Mouse (Mus musculus) kidney, postnatal 0 days (tissue): ENCODE measurements around the gene Ascl3. TPM values are rescaled to one million over a fixed set of nuclear protein-coding genes. Genes with fewer than 3 reads are reported as not detected.

Experiments
- ATAC-seq: fragments of 200-750 bp; cut with Nextera tagmentation; replicated peaks from 2 replicates; pipeline ENCODE4 v1.8.0; 2017; ENCODE audit warnings: low read depth, moderate number of reproducible peaks, moderate TSS enrichment, moderate library complexity; ENCODE audit not compliant: low FRiP score
- DNase-seq: peaks from one replicate; pipeline ENCODE4 v3.0.0-alpha.2; 2016; ENCODE audit warnings: low spot score
- H3K27ac ChIP-seq: fragments of 300-500 bp; sonication (generic); 2 replicates; pipeline ENCODE4 v1.5.1; 2014; ENCODE audit warnings: mild to moderate bottlenecking
- H3K27me3 ChIP-seq: fragments of 300-500 bp; sonication (generic); 2 replicates; pipeline ENCODE4 v1.6.1; 2014; ENCODE audit warnings: low read length, mixed read lengths; ENCODE audit not compliant: insufficient read depth
- H3K36me3 ChIP-seq: fragments of 300-500 bp; sonication (generic); 2 replicates; pipeline ENCODE4 v1.6.1; 2014; ENCODE audit warnings: low read length, mixed read lengths; ENCODE audit not compliant: insufficient read depth
- H3K4me1 ChIP-seq: fragments of 300-500 bp; sonication (generic); replicated peaks from 2 replicates; pipeline ENCODE4 v1.6.1; 2014; ENCODE audit warnings: antibody characterized with exemption, low read length, mixed read lengths; ENCODE audit not compliant: insufficient read depth
- H3K4me2 ChIP-seq: fragments of 300-500 bp; sonication (generic); 2 replicates; pipeline ENCODE4 v1.6.1; 2014; ENCODE audit warnings: mild to moderate bottlenecking, low read length, moderate library complexity, mixed read lengths
- H3K4me3 ChIP-seq: fragments of 300-500 bp; sonication (generic); replicated peaks from 2 replicates; pipeline ENCODE4 v1.5.1; 2014; ENCODE audit warnings: low read depth, low read length
- H3K9ac ChIP-seq: fragments of 300-500 bp; sonication (generic); 2 replicates; pipeline ENCODE4 v1.6.1; 2014; ENCODE audit warnings: low read depth, low read length
- H3K9me3 ChIP-seq: fragments of 300-500 bp; sonication (generic); replicated peaks from 2 replicates; pipeline ENCODE4 v1.6.1; 2016; ENCODE audit warnings: low read length, inconsistent platforms, mixed read lengths
- CTCF ChIP-seq: IDR thresholded peaks from 2 replicates; pipeline ENCODE4 v1.5.1; 2016; ENCODE audit warnings: antibody characterized with exemption, low read depth, mild to moderate bottlenecking, moderate library complexity
- WGBS: fragments of 180-500 bp; shearing (Covaris S2); extraction: QIAGEN DNeasy Blood & Tissue Kit; methylation state at CpG from one replicate; pipeline ENCODE4 v1.1.7; 2014; 5-methylcytosine and 5-hydroxymethylcytosine counted together
- polyA plus RNA-seq: library from polyadenylated mRNA; unstranded; fragments of >200 nt; fragmentation: Nextera tagmentation; extraction: Ambion mirVana; gene quantifications from 2 replicates; pipeline ENCODE4 v1.2.1, GENCODE M21; 2015

The Ascl3 gene
- polyA plus RNA-seq, 1 experiment from 2014 or later = 0.68 TPM

- Histone ChIP-seq H3K9ac (no peak overlapping the region), H3K27ac (0 out of 2 replicates have a peak overlapping the region, but pooled peaks have one; percentile 50)
- DNase-seq = peak; percentile 68
These were observed 40.6 kb downstream of the Ascl3 start for GRCm38 (mm10) chr7:109690961-109691360.

GRCm38 (mm10) chr7:109690101-109690500 is 41.4 kb downstream of the Ascl3 start:
- Histone ChIP-seq H3K9me3 (no peaks in the 10 kb centered on the region), H3K9ac (no peak overlapping the region), H3K27ac (no peak overlapping the region), H3K4me1 (no peaks in the 10 kb centered on the region), H3K27me3 (no peaks in the 10 kb centered on the region), H3K4me2 (no peak overlapping the region), H3K4me3 (no peak overlapping the region), H3K36me3 (no peaks in the 10 kb centered on the region)
- peak; percentile 44; the same call in 1 of the 2 replicates for TF ChIP-seq CTCF
- no peak for ATAC-seq
- WGBS = 93% methylated on average over 3 of the region's 3 CpGs
- DNase-seq = no peak

More at GRCm38 (mm10) chr7:109690961-109691360, 40.6 kb downstream of the Ascl3 start:
- 56% methylated on average over 5 of the region's 5 CpGs for WGBS
- no peaks in the 10 kb centered on the region for H3K4me1 ChIP-seq
- no peaks in the 10 kb centered on the region for H3K9me3 ChIP-seq
- TF ChIP-seq CTCF = no peak
- H3K27me3 ChIP-seq = no peaks in the 10 kb centered on the region
- H3K4me2 ChIP-seq = no peak overlapping the region
- H3K4me3 ChIP-seq = no peak overlapping the region
- no peak for ATAC-seq
- H3K36me3 ChIP-seq = no peaks in the 10 kb centered on the region

DNA sequence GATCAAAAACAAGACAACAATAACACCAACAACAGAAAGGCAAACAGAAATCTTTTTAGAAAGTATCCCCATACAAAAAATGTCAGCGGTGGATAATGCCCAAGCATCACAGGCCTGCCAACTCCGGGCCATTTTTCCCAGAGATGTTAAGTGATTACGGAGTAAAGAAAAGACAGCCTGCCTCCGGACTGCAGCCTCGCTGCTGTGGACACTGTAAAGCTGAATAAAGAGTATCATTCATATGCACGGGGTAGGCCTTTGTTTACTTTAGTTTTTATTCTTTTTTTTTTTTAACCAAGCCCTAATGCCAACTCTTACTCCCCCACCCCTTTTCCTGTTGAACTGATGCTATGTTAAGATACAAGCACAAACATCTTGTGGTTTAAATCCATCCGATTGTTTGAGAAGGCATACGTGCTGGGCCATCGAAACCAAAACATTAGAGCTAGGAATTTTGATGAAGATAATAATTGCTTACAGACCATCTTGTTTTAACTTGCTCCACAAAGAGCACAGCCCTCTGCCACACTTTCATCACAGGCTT is 44.9 kb downstream of the Ascl3 start:
- Histone ChIP-seq H3K9me3 (no peaks in the 10 kb centered on the region), H3K4me2 (no peak overlapping the region), H3K27me3 (no peaks in the 10 kb centered on the region), H3K27ac (no peak overlapping the region), H3K36me3 (no peaks in the 10 kb centered on the region), H3K4me3 (no peak overlapping the region), H3K4me1 (no peaks in the 10 kb centered on the region), H3K9ac (no peak overlapping the region)
- ATAC-seq = no peak
- DNase-seq = no peak
- TF ChIP-seq CTCF = no peak
- 45% methylated on average over 9 of the region's 9 CpGs for WGBS

GRCm38 (mm10) chr7:109680879-109681278 is 50.6 kb downstream of the Ascl3 start:
- DNase-seq (no peak), ATAC-seq (no peak)
- Histone ChIP-seq H3K4me2 (no peak overlapping the region), H3K4me3 (no peak overlapping the region), H3K36me3 (no peaks in the 10 kb centered on the region), H3K9me3 (no peaks in the 10 kb centered on the region), H3K9ac (no peak overlapping the region), H3K27ac (no peak overlapping the region), H3K4me1 (no peaks in the 10 kb centered on the region), H3K27me3 (no peaks in the 10 kb centered on the region)
- 93% methylated on average over 1 of the region's 1 CpGs for WGBS
- TF ChIP-seq CTCF = no peak

- Histone ChIP-seq H3K27me3 (no peaks in the 10 kb centered on the region), H3K4me3 (no peak overlapping the region), H3K27ac (no peak overlapping the region), H3K9me3 (no peaks in the 10 kb centered on the region), H3K9ac (no peak overlapping the region), H3K36me3 (no peaks in the 10 kb centered on the region), H3K4me1 (no peaks in the 10 kb centered on the region), H3K4me2 (no peak overlapping the region)
- DNase-seq (no peak), ATAC-seq (no peak)
- TF ChIP-seq CTCF = no peak
- 90% methylated on average over 2 of the region's 2 CpGs for whole genome bisulfite sequencing
These were observed 51.2 kb downstream of the Ascl3 start for GRCm38 (mm10) chr7:109680284-109680683.

Other genes starting within 250 kb of the Ascl3 start
- gene Trim66, start 223.6 kb downstream of the Ascl3 start, polyA plus RNA-seq = 0.05 TPM in 1 of 2 replicates, not detected in the other
- 156 and 166 TPM in 2 replicates for gene Rpl27a, start 212.6 kb downstream of the Ascl3 start, polyA plus RNA-seq
- 40.3 and 42.2 TPM in 2 replicates for gene St5, start 28.1 kb downstream of the Ascl3 start, polyA plus RNA-seq
- gene Akip1, start 28.0 kb downstream of the Ascl3 start, polyA plus RNA-seq = 33.1 and 33.6 TPM in 2 replicates
- gene BC051019, start 7.9 kb downstream of the Ascl3 start, polyA plus RNA-seq = not detected in 2 replicates
- gene Tmem9b, start 21.1 kb upstream of the Ascl3 start, polyA plus RNA-seq = 94.9 and 95.7 TPM in 2 replicates
- gene Nrip3, start 50.3 kb upstream of the Ascl3 start, polyA plus RNA-seq = 0.74 and 1.6 TPM in 2 replicates
- 2.0 and 2.2 TPM in 2 replicates for gene Scube2, start 134.0 kb upstream of the Ascl3 start, polyA plus RNA-seq
- gene Dennd5a, start 228.7 kb upstream of the Ascl3 start, polyA plus RNA-seq = 32.3 and 35.0 TPM in 2 replicates